Mouse (Mus musculus) natural killer cell, adult 2 months (primary cell): Measurements from ENCODE around the gene D230025D16Rik.
"Not testable (repeated sequence)": the region's sequence is repeated elsewhere in the genome, so short reads cannot be mapped to it uniquely, and the experiment has no call there.

Source experiments
- DNase-seq, 2 experiments: peaks; one replicate each; pipeline ENCODE4 v3.0.0; 2022; ENCODE audit warnings: low spot score in 2 of 2

D230025D16Rik gene

GRCm38 (mm10) chr8:105291802-105292201 is 66.9 kb downstream of the D230025D16Rik start:
- not testable (repeated sequence) for DNase-seq

- no peak for DNase-seq
Measured at GRCm38 (mm10) chr8:105292471-105292870, 67.5 kb downstream of the D230025D16Rik start.

- no peak for DNase-seq
Measured at GRCm38 (mm10) chr8:105293405-105293804, 68.5 kb downstream of the D230025D16Rik start.

- no peak for DNase-seq
Measured at GRCm38 (mm10) chr8:105294776-105295175, 69.8 kb downstream of the D230025D16Rik start.

- no peak for DNase-seq
Measured at GRCm38 (mm10) chr8:105295256-105295655, 70.3 kb downstream of the D230025D16Rik start.

- DNase-seq, result peak in 1 of 2 experiments; percentile 33
Measured at GRCm38 (mm10) chr8:105295895-105296573, 71.1 kb downstream of the D230025D16Rik start, which contains the start of gene Exoc3l. Gene Exoc3l (minus strand): TSS chr8:105296101.

- DNase-seq, result peak; percentile 81 to 87
Measured at GRCm38 (mm10) chr8:105297511-105298192, 72.7 kb downstream of the D230025D16Rik start, which contains the start of gene E2f4. Gene E2f4 (plus strand): TSS chr8:105297663.

GRCm38 (mm10) chr8:105298351-105299252 is 73.7 kb downstream of the D230025D16Rik start:
- DNase-seq, result no peak

- DNase-seq, result no peak
Measured at GRCm38 (mm10) chr8:105299962-105300361, 75.0 kb downstream of the D230025D16Rik start.
